Mouse (Mus musculus): ENCODE data around the gene Trim10. TPM values are rescaled to one million over a fixed set of nuclear protein-coding genes. Genes with fewer than 3 reads are reported as not detected.
"Not testable (repeated sequence)": the region's sequence is repeated elsewhere in the genome, so short reads cannot be mapped to it uniquely, and the experiment has no call there.

The Trim10 gene
- 227 and 235 TPM in 2 replicates for polyA plus RNA-seq (2016; fragmentation: Nextera tagmentation; extraction: Ambion mirVana)

- H3K9me3 ChIP-seq (replicated peaks), result no peaks in the 10 kb centered on the region
- H3K4me2 ChIP-seq, result peak within 1 kb of the TSS; percentile 73
- H3K27me3 ChIP-seq (replicated peaks), result peaks cover 33% of the 10 kb centered on the region
- peak; percentile 100 for ATAC-seq
- H3K36me3 ChIP-seq, result peaks cover 33% of the 10 kb centered on the region
- H3K4me1 ChIP-seq, result peaks cover 59% of the 10 kb centered on the region
- 23% methylated on average over 4 of the region's 4 CpGs for WGBS (ENCODE audit: insufficient replicate concordance)
- H3K4me3 ChIP-seq, result peak within 1 kb of the TSS; percentile 71
- peak within 1 kb of the TSS; percentile 89 for H3K9ac ChIP-seq
- peak within 1 kb of the TSS; percentile 98 for H3K27ac ChIP-seq
These were observed at the start of gene Trim10 for GRCm38 (mm10) chr17:36869284-36869954. Gene Trim10, plus strand, starts transcription at chr17:36869574.

- H3K4me1 ChIP-seq, result 0 out of 2 replicates have a peak, but pooled peaks cover 5% of the 10 kb centered on the region
- H3K27ac ChIP-seq, result no peak overlapping the region
- no peak; the same call in 1 of the 2 replicates for ATAC-seq
- no peak overlapping the region for H3K4me3 ChIP-seq
- no peaks in the 10 kb centered on the region for H3K36me3 ChIP-seq
- H3K4me2 ChIP-seq, result no peak overlapping the region
- no peak overlapping the region for H3K9ac ChIP-seq
- H3K9me3 ChIP-seq (replicated peaks), result no peaks in the 10 kb centered on the region
- 0 out of 2 replicates have a peak, but pooled peaks cover 5% of the 10 kb centered on the region for H3K27me3 ChIP-seq (replicated peaks)
These were observed 45.4 kb upstream of the Trim10 start for GRCm38 (mm10) chr17:36824005-36824404.

GRCm38 (mm10) chr17:36825525-36825924, 43.8 kb upstream of the Trim10 start:
- Histone ChIP-seq H3K4me2 (no peak overlapping the region), H3K27ac (no peak overlapping the region), H3K36me3 (no peaks in the 10 kb centered on the region), H3K27me3 (replicated peaks) (peaks cover 10% of the 10 kb centered on the region; the same call in 1 of the 2 replicates), H3K4me1 (0 out of 2 replicates have a peak, but pooled peaks cover 5% of the 10 kb centered on the region), H3K4me3 (no peak overlapping the region), H3K9me3 (replicated peaks) (no peaks in the 10 kb centered on the region), H3K9ac (no peak overlapping the region)
- WGBS (ENCODE audit: insufficient replicate concordance), result 23% methylated on average over 4 of the region's 4 CpGs
- peak; percentile 53; the same call in 1 of the 2 replicates for ATAC-seq

- H3K4me1 ChIP-seq; H3K27ac ChIP-seq; H3K27me3 ChIP-seq (replicated peaks); H3K4me3 ChIP-seq; H3K36me3 ChIP-seq; H3K9me3 ChIP-seq (replicated peaks); H3K9ac ChIP-seq; H3K4me2 ChIP-seq: not testable (repeated sequence)
- peak; percentile 62 for ATAC-seq
- WGBS (ENCODE audit: insufficient replicate concordance), result 17% methylated on average over 5 of the region's 5 CpGs
These were observed 43.4 kb upstream of the Trim10 start for GRCm38 (mm10) chr17:36826002-36826401.

- H3K27ac ChIP-seq, result no peak overlapping the region
- no peak overlapping the region for H3K4me2 ChIP-seq
- 0 out of 2 replicates have a peak, but pooled peaks cover 5% of the 10 kb centered on the region for H3K4me1 ChIP-seq
- ATAC-seq, result peak; percentile 42; the same call in 1 of the 2 replicates
- no peak overlapping the region for H3K9ac ChIP-seq
- no peaks in the 10 kb centered on the region for H3K36me3 ChIP-seq
- no peak overlapping the region for H3K4me3 ChIP-seq
- H3K27me3 ChIP-seq (replicated peaks), result peaks cover 19% of the 10 kb centered on the region; the same call in 1 of the 2 replicates
- 52% methylated on average over 2 of the region's 2 CpGs for WGBS (ENCODE audit: insufficient replicate concordance)
- no peaks in the 10 kb centered on the region for H3K9me3 ChIP-seq (replicated peaks)
These were observed 40.9 kb upstream of the Trim10 start for GRCm38 (mm10) chr17:36828488-36828887.

DNA sequence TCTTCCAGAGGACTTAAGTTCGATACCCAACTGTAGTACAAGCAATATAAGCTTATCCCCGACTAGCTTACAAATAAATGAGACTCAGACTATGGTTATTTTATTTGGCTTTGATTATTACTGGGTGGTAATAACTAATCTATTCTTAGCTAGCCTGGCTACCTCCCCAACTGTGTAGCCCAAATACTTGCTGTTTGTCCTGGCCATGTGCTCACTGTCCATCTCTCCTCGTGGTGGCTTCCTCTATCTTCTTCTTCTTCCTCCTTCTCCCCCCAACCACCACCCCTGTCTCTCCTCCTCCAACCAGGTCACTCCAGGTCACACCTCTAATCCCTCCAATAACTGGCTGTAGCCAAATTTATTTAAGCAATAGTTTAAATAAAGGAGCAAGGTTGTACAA, 38.9 kb upstream of the Trim10 start:
- Histone ChIP-seq H3K9ac (no peak overlapping the region), H3K4me2 (no peak overlapping the region), H3K27me3 (replicated peaks) (peaks cover 29% of the 10 kb centered on the region; the same call in 1 of the 2 replicates), H3K36me3 (no peaks in the 10 kb centered on the region), H3K4me1 (0 out of 2 replicates have a peak, but pooled peaks cover 5% of the 10 kb centered on the region), H3K9me3 (replicated peaks) (no peaks in the 10 kb centered on the region), H3K27ac (no peak overlapping the region), H3K4me3 (no peak overlapping the region)
- no peak for ATAC-seq
- 56% methylated on average over 3 of the region's 3 CpGs for WGBS (ENCODE audit: insufficient replicate concordance)

DNA sequence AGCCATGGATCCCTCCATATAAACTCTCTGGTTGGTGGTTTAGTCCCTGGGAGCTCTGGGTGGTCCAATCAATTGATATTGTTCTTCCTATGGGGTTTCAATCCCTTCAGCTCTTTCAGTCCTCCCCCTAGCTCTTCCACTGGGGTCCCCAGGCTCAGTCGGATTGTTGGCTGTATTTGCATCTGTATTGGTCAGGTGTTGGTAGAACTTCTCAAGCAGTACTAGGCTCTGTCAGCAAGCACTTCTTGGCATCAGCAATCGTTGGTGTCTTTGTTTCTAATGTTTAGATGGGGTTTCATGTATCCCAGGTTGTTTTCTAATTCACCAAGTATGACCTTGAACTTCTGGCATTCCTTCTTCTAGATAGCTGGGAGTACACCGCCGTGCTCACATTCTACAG, 36.7 kb upstream of the Trim10 start:
- Histone ChIP-seq H3K4me3 (no peak overlapping the region), H3K4me2 (no peak overlapping the region), H3K36me3 (no peaks in the 10 kb centered on the region), H3K9me3 (replicated peaks) (no peaks in the 10 kb centered on the region), H3K9ac (no peak overlapping the region), H3K4me1 (peaks cover 22% of the 10 kb centered on the region), H3K27me3 (replicated peaks) (peaks cover 29% of the 10 kb centered on the region; the same call in 1 of the 2 replicates), H3K27ac (no peak overlapping the region)
- WGBS (ENCODE audit: insufficient replicate concordance), result 44% methylated on average over 4 of the region's 4 CpGs
- ATAC-seq, result no peak

- peak overlapping the region; percentile 93 for H3K4me2 ChIP-seq
- H3K4me1 ChIP-seq, result peaks cover 25% of the 10 kb centered on the region
- peak overlapping the region; percentile 73 for H3K9ac ChIP-seq
- peak overlapping the region; percentile 71 for H3K4me3 ChIP-seq
- H3K9me3 ChIP-seq (replicated peaks), result no peaks in the 10 kb centered on the region
- WGBS (ENCODE audit: insufficient replicate concordance), result 28% methylated on average over 12 of the region's 12 CpGs
- peak overlapping the region; percentile 82 for H3K27ac ChIP-seq
- ATAC-seq, result peak; percentile 11
- H3K27me3 ChIP-seq (replicated peaks), result peaks cover 26% of the 10 kb centered on the region; the same call in 1 of the 2 replicates
- no peaks in the 10 kb centered on the region for H3K36me3 ChIP-seq
These were observed 33.6 kb upstream of the Trim10 start for GRCm38 (mm10) chr17:36835591-36836426.

DNA sequence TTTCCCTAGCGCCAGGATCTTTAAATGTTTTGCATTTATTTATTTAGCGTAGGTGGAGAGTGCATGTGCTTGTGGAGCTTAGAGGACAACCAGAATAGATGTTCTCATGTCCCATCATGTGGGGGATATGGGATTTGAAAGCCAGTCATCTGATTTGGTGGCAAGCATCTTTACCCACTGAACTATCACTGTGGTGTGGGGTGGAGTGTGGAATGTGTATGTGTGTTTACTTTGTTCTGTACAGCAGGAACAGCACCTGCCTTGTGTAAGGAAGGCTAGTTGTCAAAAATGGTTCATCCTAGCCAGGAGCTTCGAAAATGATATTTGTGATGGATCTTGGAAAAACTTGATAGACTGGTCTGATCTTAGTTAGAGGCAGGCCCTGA, 33.0 kb upstream of the Trim10 start:
- peaks cover 26% of the 10 kb centered on the region; the same call in 1 of the 2 replicates for H3K27me3 ChIP-seq (replicated peaks)
- H3K9me3 ChIP-seq (replicated peaks), result no peaks in the 10 kb centered on the region
- peak overlapping the region; percentile 93 for H3K4me2 ChIP-seq
- 10% methylated on average over 3 of the region's 3 CpGs for WGBS (ENCODE audit: insufficient replicate concordance)
- ATAC-seq, result peak; percentile 13
- H3K27ac ChIP-seq, result peak overlapping the region; percentile 82
- H3K4me3 ChIP-seq, result peak overlapping the region; percentile 71
- peaks cover 25% of the 10 kb centered on the region for H3K4me1 ChIP-seq
- H3K36me3 ChIP-seq, result no peaks in the 10 kb centered on the region
- peak overlapping the region; percentile 73 for H3K9ac ChIP-seq

DNA sequence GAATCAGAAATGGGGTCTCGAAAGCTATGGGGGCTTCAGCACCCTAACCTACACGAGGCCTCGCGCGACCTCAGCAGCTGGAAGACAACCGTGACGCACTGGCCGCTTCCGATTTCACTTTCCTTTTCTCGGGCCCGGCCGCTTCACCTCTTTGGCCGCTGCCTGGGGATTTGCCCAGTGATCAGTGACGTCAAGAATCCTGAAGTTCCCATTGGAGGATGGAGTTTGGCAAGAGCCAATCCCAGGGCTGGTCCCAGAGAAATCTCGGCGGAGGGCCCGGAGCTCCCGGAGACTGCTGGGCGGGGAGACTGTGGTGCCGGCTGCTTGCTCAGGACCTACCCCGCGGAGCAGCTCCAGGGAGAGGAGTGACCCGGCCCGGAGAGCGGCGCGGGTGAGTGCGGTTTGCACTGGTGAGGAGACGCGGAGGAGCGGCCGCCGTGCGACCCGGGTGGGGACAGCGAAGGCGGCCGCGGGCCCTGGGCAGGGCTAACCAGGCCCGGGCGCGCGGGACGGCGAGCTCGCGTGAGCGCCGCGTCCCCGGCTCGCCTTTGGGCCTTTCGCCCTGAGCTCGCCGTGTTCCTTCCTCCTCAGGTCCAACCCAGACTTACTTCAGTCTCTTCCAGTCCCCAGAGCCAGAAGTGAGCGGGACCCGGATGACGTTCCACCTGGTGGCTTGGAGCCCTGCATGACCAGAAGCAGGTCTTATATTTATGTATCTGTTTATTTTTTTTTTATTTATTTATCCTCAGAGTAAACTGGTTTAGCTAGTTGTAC, 32.3 kb upstream of the Trim10 start, which contains the start of gene Trim26:
Gene Trim26, plus strand, starts transcription at position 261 of the 774 bp plus-strand sequence.
- Histone ChIP-seq H3K27me3 (replicated peaks) (peaks cover 26% of the 10 kb centered on the region; the same call in 1 of the 2 replicates), H3K4me2 (peak within 1 kb of the TSS; percentile 93), H3K4me1 (peaks cover 27% of the 10 kb centered on the region), H3K9me3 (replicated peaks) (no peaks in the 10 kb centered on the region), H3K9ac (peak within 1 kb of the TSS; percentile 73), H3K27ac (peak within 1 kb of the TSS; percentile 82), H3K36me3 (no peaks in the 10 kb centered on the region), H3K4me3 (peak within 1 kb of the TSS; percentile 71)
- ATAC-seq, result peak; percentile 98
- under 1% methylated on average over 55 of the region's 58 CpGs for WGBS (ENCODE audit: insufficient replicate concordance)

DNA sequence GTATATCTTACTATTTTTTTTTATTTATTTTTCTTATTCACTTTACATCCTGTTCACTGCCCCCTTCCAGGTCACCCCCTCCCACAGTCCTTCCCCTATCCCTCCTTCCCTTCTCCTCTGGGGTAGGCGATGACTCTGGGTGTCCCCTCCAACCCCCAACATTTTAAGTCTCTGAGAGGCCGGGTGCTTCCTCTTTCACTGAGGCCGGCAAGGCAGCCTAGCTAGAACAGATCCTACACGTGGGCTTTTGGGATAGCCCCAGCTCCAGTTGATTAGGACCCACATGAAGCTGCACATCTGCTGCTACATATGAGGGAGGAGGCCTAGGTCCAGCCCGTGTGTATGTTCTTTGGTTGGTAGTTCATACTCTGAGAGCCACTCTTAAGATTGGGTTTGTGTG, 30.4 kb upstream of the Trim10 start:
- Histone ChIP-seq H3K4me2 (no peak overlapping the region), H3K27ac (no peak overlapping the region), H3K36me3 (no peaks in the 10 kb centered on the region), H3K27me3 (replicated peaks) (peaks cover 12% of the 10 kb centered on the region; the same call in 1 of the 2 replicates), H3K9ac (no peak overlapping the region), H3K4me1 (peaks cover 45% of the 10 kb centered on the region), H3K9me3 (replicated peaks) (no peaks in the 10 kb centered on the region), H3K4me3 (no peak overlapping the region)
- ATAC-seq, result no peak
- 36% methylated on average over 5 of the region's 5 CpGs for WGBS (ENCODE audit: insufficient replicate concordance)
